Mouse (Mus musculus) heart, adult 2 months (tissue): ENCODE data around the gene Gsk3a.

Source experiments
- CTCF ChIP-seq: fragments of 200-600 bp; IDR thresholded peaks from 2 replicates; pipeline ENCODE4 v1.8.1; 2022; ENCODE audit warnings: antibody characterized with exemption, mild to moderate bottlenecking, moderate library complexity
- EP300 ChIP-seq: fragments of 200-500 bp; IDR thresholded peaks from 2 replicates; pipeline ENCODE4 v1.6.1; 2011; ENCODE audit warnings: low read depth, low read length, control low read depth; ENCODE audit not compliant: insufficient read depth
- POLR2A ChIP-seq: fragments of 200-500 bp; IDR thresholded peaks from 2 replicates; pipeline ENCODE4 v1.6.1; 2011; ENCODE audit warnings: mild to moderate bottlenecking, low read depth, low read length, control low read depth; ENCODE audit not compliant: insufficient read depth

DNA sequence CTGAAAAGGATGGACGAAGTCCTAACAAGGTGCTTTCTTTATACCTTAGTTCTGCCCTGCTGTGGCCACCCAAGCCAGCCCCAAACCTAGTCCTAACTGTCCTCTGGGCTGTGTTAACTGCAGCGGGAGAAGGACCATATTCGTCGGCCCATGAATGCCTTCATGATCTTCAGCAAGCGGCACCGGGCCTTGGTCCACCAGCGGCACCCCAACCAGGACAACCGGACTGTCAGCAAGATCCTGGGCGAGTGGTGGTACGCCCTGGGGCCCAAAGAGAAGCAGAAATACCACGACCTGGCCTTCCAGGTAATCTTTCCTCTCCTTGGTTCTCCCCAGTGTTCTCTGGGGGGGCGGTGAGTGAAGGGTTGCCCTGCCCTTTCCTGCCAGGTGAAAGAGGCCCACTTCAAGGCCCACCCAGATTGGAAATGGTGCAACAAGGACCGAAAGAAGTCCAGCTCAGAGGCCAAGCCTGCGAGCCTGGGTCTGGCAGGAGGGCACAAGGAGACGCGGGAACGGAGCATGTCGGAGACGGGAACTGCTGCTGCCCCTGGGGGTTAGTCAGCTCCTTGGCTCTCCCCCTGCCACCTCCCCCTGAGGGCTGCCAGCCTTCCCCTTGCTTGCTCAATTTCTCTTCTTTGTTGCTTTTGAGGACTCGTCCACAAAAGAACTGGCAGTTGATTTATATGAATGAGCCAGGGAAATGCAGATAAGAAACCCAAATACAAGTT, 48.0 kb upstream of the Gsk3a start:
- TF ChIP-seq CTCF (no peak), POLR2A (no peak), EP300 (no peak)
